Mouse (Mus musculus) right cerebral cortex, postnatal 25 days (tissue): ENCODE data around the gene Ankfy1.
"Not testable (repeated sequence)": the region's sequence is repeated elsewhere in the genome, so short reads cannot be mapped to it uniquely, and the experiment has no call there.

Source experiments
- DNase-seq: peaks from one replicate; pipeline ENCODE4 v3.0.0; 2022

Gene Ankfy1

GRCm38 (mm10) chr11:72723871-72724270 is 34.1 kb downstream of the Ankfy1 start:
- DNase-seq: no peak

GRCm38 (mm10) chr11:72726023-72726422 is 36.2 kb downstream of the Ankfy1 start:
- DNase-seq: no peak

- DNase-seq: no peak
Observed at GRCm38 (mm10) chr11:72733736-72734135, 43.9 kb downstream of the Ankfy1 start.

- DNase-seq: no peak
Observed at GRCm38 (mm10) chr11:72734840-72735518, 45.2 kb downstream of the Ankfy1 start.

- no peak for DNase-seq
Observed at GRCm38 (mm10) chr11:72735519-72735860, 45.7 kb downstream of the Ankfy1 start.

- no peak for DNase-seq
Observed at GRCm38 (mm10) chr11:72736320-72736719, 46.5 kb downstream of the Ankfy1 start.

GRCm38 (mm10) chr11:72737517-72737916 is 47.7 kb downstream of the Ankfy1 start:
- not testable (repeated sequence) for DNase-seq

- no peak for DNase-seq
Observed at GRCm38 (mm10) chr11:72739048-72739447, 49.2 kb downstream of the Ankfy1 start.

- DNase-seq: no peak
Observed at GRCm38 (mm10) chr11:72751956-72752355, 62.1 kb downstream of the Ankfy1 start.

- DNase-seq: no peak
Observed at GRCm38 (mm10) chr11:72758316-72758715, 68.5 kb downstream of the Ankfy1 start.

GRCm38 (mm10) chr11:72759581-72759980 is 69.8 kb downstream of the Ankfy1 start:
- no peak for DNase-seq

- no peak for DNase-seq
Observed at GRCm38 (mm10) chr11:72760781-72761180, 71.0 kb downstream of the Ankfy1 start.

- DNase-seq: no peak
Observed at GRCm38 (mm10) chr11:72764270-72764669, 74.5 kb downstream of the Ankfy1 start.

- DNase-seq: no peak
Observed at GRCm38 (mm10) chr11:72767716-72768115, 77.9 kb downstream of the Ankfy1 start.

GRCm38 (mm10) chr11:72769061-72769460 is 79.3 kb downstream of the Ankfy1 start:
- no peak for DNase-seq

GRCm38 (mm10) chr11:72770324-72770723 is 80.5 kb downstream of the Ankfy1 start:
- no peak for DNase-seq

GRCm38 (mm10) chr11:72770816-72771215 is 81.0 kb downstream of the Ankfy1 start:
- DNase-seq: no peak

- no peak for DNase-seq
Observed at GRCm38 (mm10) chr11:72771461-72771860, 81.7 kb downstream of the Ankfy1 start.

- DNase-seq: not testable (repeated sequence)
Observed at GRCm38 (mm10) chr11:72772611-72773010, 82.8 kb downstream of the Ankfy1 start.

- no peak for DNase-seq
Observed at GRCm38 (mm10) chr11:72778957-72779356, 89.2 kb downstream of the Ankfy1 start.

- DNase-seq: no peak
Observed at GRCm38 (mm10) chr11:72782103-72782502, 92.3 kb downstream of the Ankfy1 start.

GRCm38 (mm10) chr11:72782503-72782902 is 92.7 kb downstream of the Ankfy1 start:
- no peak for DNase-seq

- no peak for DNase-seq
Observed at GRCm38 (mm10) chr11:72792033-72792432, 102.2 kb downstream of the Ankfy1 start.

- no peak for DNase-seq
Observed at GRCm38 (mm10) chr11:72795149-72795454, 105.3 kb downstream of the Ankfy1 start.
